Mouse (Mus musculus) E14TG2a.4 (cell line): Measurements from ENCODE around the gene Ldlrad2.
"Not testable (repeated sequence)": the region's sequence is repeated elsewhere in the genome, so short reads cannot be mapped to it uniquely, and the experiment has no call there.

Experiments used
- H3K27me3 ChIP-seq: 2 replicates; pipeline ENCODE4 v1.6.1; 2014; ENCODE audit warnings: low read length, control low read depth; ENCODE audit not compliant: insufficient read depth
- H3K36me3 ChIP-seq: 2 replicates; pipeline ENCODE4 v1.6.1; 2014; ENCODE audit warnings: low read length, control low read depth; ENCODE audit not compliant: insufficient read depth
- H3K4me1 ChIP-seq: replicated peaks from 2 replicates; pipeline ENCODE4 v1.6.1; 2014; ENCODE audit warnings: low read depth, low read length, control low read depth
- H3K4me3 ChIP-seq: replicated peaks from 2 replicates; pipeline ENCODE4 v1.5.1; 2014; ENCODE audit warnings: mild to moderate bottlenecking, low read length
- H3K9me3 ChIP-seq: 2 replicates; pipeline ENCODE4 v1.6.1; 2014; ENCODE audit warnings: low read length, control low read depth
- CTCF ChIP-seq: conservative IDR thresholded peaks from 2 replicates; pipeline ENCODE4 v1.5.1; 2014; ENCODE audit warnings: low read length
- NANOG ChIP-seq: IDR thresholded peaks from 2 replicates; pipeline ENCODE4 v1.6.1; 2014; ENCODE audit warnings: borderline replicate concordance, low read length, mixed read lengths
- POU5F1 ChIP-seq: IDR thresholded peaks from 2 replicates; pipeline ENCODE4 v1.6.1; 2014; ENCODE audit warnings: low read length, borderline replicate concordance

Gene Ldlrad2

GRCm38 (mm10) chr4:137597098-137597630 lies 22.8 kb upstream of the Ldlrad2 start:
- no peaks in the 10 kb centered on the region for H3K27me3 ChIP-seq
- TF ChIP-seq CTCF = no peak
- peak; percentile 30; the same call in 1 of the 2 replicates for TF ChIP-seq NANOG
- H3K4me1 ChIP-seq = peaks cover 81% of the 10 kb centered on the region
- H3K36me3 ChIP-seq = peaks cover 66% of the 10 kb centered on the region
- H3K9me3 ChIP-seq = no peaks in the 10 kb centered on the region
- H3K4me3 ChIP-seq = peak overlapping the region; percentile 100

GRCm38 (mm10) chr4:137594496-137595270 lies 20.3 kb upstream of the Ldlrad2 start:
- Histone ChIP-seq H3K4me3 (peak overlapping the region; percentile 100), H3K27me3 (no peaks in the 10 kb centered on the region), H3K9me3 (no peaks in the 10 kb centered on the region), H3K4me1 (peaks cover 79% of the 10 kb centered on the region), H3K36me3 (peaks cover 42% of the 10 kb centered on the region)
- TF ChIP-seq POU5F1 (no peak), CTCF (no peak), NANOG (no peak)

- peak within 1 kb of the TSS; percentile 100 for H3K4me3 ChIP-seq
- peaks cover 33% of the 10 kb centered on the region for H3K36me3 ChIP-seq
- TF ChIP-seq CTCF (no peak), NANOG (no peak), POU5F1 (no peak)
- H3K4me1 ChIP-seq = peaks cover 74% of the 10 kb centered on the region
- H3K9me3 ChIP-seq = no peaks in the 10 kb centered on the region
- H3K27me3 ChIP-seq = no peaks in the 10 kb centered on the region
Observed at GRCm38 (mm10) chr4:137593601-137594495, 19.5 kb upstream of the Ldlrad2 start, which contains the start of gene Usp48. TSS of gene Usp48 (plus strand) at chr4:137593755.

- H3K4me1 ChIP-seq = peaks cover 58% of the 10 kb centered on the region
- H3K4me3 ChIP-seq = no peak overlapping the region
- H3K36me3 ChIP-seq = peaks cover 11% of the 10 kb centered on the region
- H3K9me3 ChIP-seq = no peaks in the 10 kb centered on the region
- TF ChIP-seq CTCF (no peak), POU5F1 (no peak), NANOG (no peak)
- no peaks in the 10 kb centered on the region for H3K27me3 ChIP-seq
Observed at GRCm38 (mm10) chr4:137590961-137591360, 16.6 kb upstream of the Ldlrad2 start.

- TF ChIP-seq CTCF = no peak
- no peak for TF ChIP-seq NANOG
- no peak for TF ChIP-seq POU5F1
- no peak overlapping the region for H3K4me3 ChIP-seq
- H3K27me3 ChIP-seq = no peaks in the 10 kb centered on the region
- no peaks in the 10 kb centered on the region for H3K9me3 ChIP-seq
- peaks cover 50% of the 10 kb centered on the region for H3K4me1 ChIP-seq
- no peaks in the 10 kb centered on the region for H3K36me3 ChIP-seq
Observed at GRCm38 (mm10) chr4:137589586-137589985, 15.2 kb upstream of the Ldlrad2 start.

GRCm38 (mm10) chr4:137589095-137589494 lies 14.7 kb upstream of the Ldlrad2 start:
- H3K4me1 ChIP-seq = peaks cover 50% of the 10 kb centered on the region
- not testable (repeated sequence) for H3K27me3 ChIP-seq, H3K4me3 ChIP-seq, H3K36me3 ChIP-seq, H3K9me3 ChIP-seq

GRCm38 (mm10) chr4:137581815-137582214 lies 7.4 kb upstream of the Ldlrad2 start:
- H3K4me3 ChIP-seq = no peak overlapping the region
- TF ChIP-seq NANOG (no peak), POU5F1 (no peak), CTCF (peak; percentile 52)

GRCm38 (mm10) chr4:137580299-137580698 lies 5.9 kb upstream of the Ldlrad2 start:
- H3K36me3 ChIP-seq = no peaks in the 10 kb centered on the region
- no peak overlapping the region for H3K4me3 ChIP-seq
- H3K9me3 ChIP-seq = no peaks in the 10 kb centered on the region
- TF ChIP-seq POU5F1 (no peak), CTCF (no peak), NANOG (no peak)
- H3K27me3 ChIP-seq = peaks cover 22% of the 10 kb centered on the region
- peaks cover 22% of the 10 kb centered on the region for H3K4me1 ChIP-seq

More at GRCm38 (mm10) chr4:137581815-137582214, 7.4 kb upstream of the Ldlrad2 start:
- H3K9me3 ChIP-seq = no peaks in the 10 kb centered on the region
- H3K36me3 ChIP-seq = no peaks in the 10 kb centered on the region
- peaks cover 22% of the 10 kb centered on the region for H3K4me1 ChIP-seq
- H3K27me3 ChIP-seq = peaks cover 20% of the 10 kb centered on the region
